Mouse (Mus musculus) brain, embryonic 14.5 days (tissue): ENCODE data around the gene Cyth4. TPM values are rescaled to one million over a fixed set of nuclear protein-coding genes. Genes with fewer than 3 reads are reported as not detected.

Experiments
- DNase-seq: peaks from one replicate; pipeline ENCODE4 v3.0.0-alpha.2; 2011; ENCODE audit warnings: low read depth
- CTCF ChIP-seq: fragments of 200-500 bp; IDR thresholded peaks from 2 replicates; pipeline ENCODE4 v1.5.1; 2012; ENCODE audit warnings: inconsistent platforms, mild to moderate bottlenecking, moderate library complexity, borderline replicate concordance; ENCODE audit not compliant: insufficient read depth, insufficient read length; ENCODE audit errors: extremely low read depth
- POLR2A ChIP-seq: fragments of 200-500 bp; IDR thresholded peaks from 2 replicates; pipeline ENCODE4 v1.6.1; 2012; ENCODE audit warnings: mild to moderate bottlenecking, inconsistent platforms, borderline replicate concordance; ENCODE audit not compliant: poor library complexity, insufficient read depth, insufficient read length, severe bottlenecking; ENCODE audit errors: extremely low read depth
- polyA plus RNA-seq: library from polyadenylated mRNA; depleted of rRNA; stranded (reverse); fragments of >200 nt; gene quantifications from 2 replicates; pipeline ENCODE4 v1.2.3, GENCODE M21; 2012

Gene Cyth4
- polyA plus RNA-seq, 1 experiment = 4.8 TPM

GRCm38 (mm10) chr15:78590785-78591184 lies 6.1 kb upstream of the Cyth4 start:
- TF ChIP-seq POLR2A (no peak), CTCF (peak; percentile 19; the same call in 1 of the 2 replicates)
- no peak for DNase-seq

GRCm38 (mm10) chr15:78591680-78592451 lies 5.0 kb upstream of the Cyth4 start:
- TF ChIP-seq POLR2A (no peak), CTCF (no peak)
- DNase-seq = no peak

GRCm38 (mm10) chr15:78592452-78592968 lies 4.3 kb upstream of the Cyth4 start:
- TF ChIP-seq POLR2A (no peak), CTCF (no peak)
- DNase-seq = peak; percentile 23

GRCm38 (mm10) chr15:78593896-78594425 lies 2.9 kb upstream of the Cyth4 start:
- DNase-seq = no peak
- TF ChIP-seq POLR2A (no peak), CTCF (no peak)

- no peak for TF ChIP-seq CTCF
- TF ChIP-seq POLR2A = no peak
- no peak for DNase-seq
Measured at GRCm38 (mm10) chr15:78594831-78595230, 2.0 kb upstream of the Cyth4 start.

- TF ChIP-seq POLR2A = no peak
- peak; percentile 28; the same call in 1 of the 2 replicates for TF ChIP-seq CTCF
Measured at GRCm38 (mm10) chr15:78595468-78595867, 1.4 kb upstream of the Cyth4 start.

GRCm38 (mm10) chr15:78596504-78596903 lies 343 bp upstream of the Cyth4 start:
- DNase-seq = no peak
- TF ChIP-seq CTCF = no peak
- no peak for TF ChIP-seq POLR2A

More at GRCm38 (mm10) chr15:78595468-78595867, 1.4 kb upstream of the Cyth4 start:
- DNase-seq = no peak

GRCm38 (mm10) chr15:78597729-78598128 lies 882 bp downstream of the Cyth4 start:
- no peak for TF ChIP-seq POLR2A
- TF ChIP-seq CTCF = no peak

GRCm38 (mm10) chr15:78599124-78599523 lies 2.3 kb downstream of the Cyth4 start:
- TF ChIP-seq POLR2A = no peak
- TF ChIP-seq CTCF = no peak
- DNase-seq = no peak

More at GRCm38 (mm10) chr15:78597729-78598128, 882 bp downstream of the Cyth4 start:
- no peak for DNase-seq

- TF ChIP-seq POLR2A (no peak), CTCF (no peak)
- DNase-seq = no peak
Measured at GRCm38 (mm10) chr15:78599529-78600193, 2.8 kb downstream of the Cyth4 start.

- DNase-seq = no peak
- no peak for TF ChIP-seq CTCF
- TF ChIP-seq POLR2A = no peak
Measured at GRCm38 (mm10) chr15:78601180-78601579, 4.3 kb downstream of the Cyth4 start.
